Mouse (Mus musculus): ENCODE data around the gene Tmem41b.

- TF ChIP-seq CTCF (IDR thresholded peaks at IDR 0.05; ENCODE audit: borderline replicate concordance, control insufficient read depth, extremely low read depth, insufficient read depth, low read length, poor library complexity) (no peak), POLR2A (IDR thresholded peaks at IDR 0.05; ENCODE audit: control insufficient read depth, extremely low read depth, insufficient read depth, low read length, poor library complexity) (no peak)
These were observed 10.6 kb downstream of the Tmem41b start for GRCm38 (mm10) chr7:109975966-109976715.
